Mouse (Mus musculus) cerebellum, adult 9-10 months (tissue): ENCODE measurements around the gene Nceh1.

ENCODE experiments used
- DNase-seq: peaks from one replicate; pipeline ENCODE4 v3.0.0; 2022

Nceh1 gene

GRCm38 (mm10) chr3:27182733-27183600, at the start of gene Nceh1:
Gene Nceh1 (plus strand): TSS chr3:27182965.
- peak; percentile 96 for DNase-seq

DNA sequence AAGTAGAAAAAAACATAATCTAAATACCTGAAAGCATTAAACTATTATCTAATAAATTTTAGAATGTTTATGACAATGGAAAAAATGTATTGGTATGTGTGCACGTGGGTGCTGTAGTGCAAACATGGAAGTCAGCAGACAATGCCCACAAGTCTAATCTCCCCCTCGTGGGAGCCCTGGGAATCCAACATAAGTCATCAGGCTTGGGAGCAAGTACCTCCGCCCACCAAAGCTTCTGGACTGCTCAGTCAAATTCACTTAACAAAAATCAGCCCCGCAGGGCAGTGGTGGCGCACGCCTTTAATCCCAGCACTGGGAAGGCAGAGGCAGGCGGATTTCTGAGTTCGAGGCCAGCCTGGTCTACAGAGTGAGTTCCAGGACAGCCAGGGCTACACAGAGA, 42.7 kb upstream of the Nceh1 start:
- no peak for DNase-seq

GRCm38 (mm10) chr3:27143570-27143969, 39.2 kb upstream of the Nceh1 start:
- DNase-seq: no peak

DNA sequence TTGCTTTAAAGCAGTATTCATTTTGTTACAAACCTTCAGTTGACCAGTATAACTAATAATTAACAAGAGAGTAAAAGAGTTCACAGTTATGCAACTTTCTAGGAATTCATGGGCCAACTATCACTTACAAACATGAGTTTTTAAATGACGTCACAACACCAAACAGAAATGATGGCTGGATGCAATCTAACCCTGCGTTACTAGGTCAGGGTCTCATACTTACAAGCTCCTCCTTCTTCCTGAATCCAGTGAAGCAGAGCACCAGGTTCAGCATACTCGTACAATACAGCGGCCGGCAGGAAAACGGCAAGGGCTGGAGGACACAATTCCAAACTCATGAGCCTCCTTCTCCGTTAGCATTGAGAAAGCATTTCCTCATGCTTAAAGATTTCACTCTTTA, 37.0 kb upstream of the Nceh1 start:
- no peak for DNase-seq

DNA sequence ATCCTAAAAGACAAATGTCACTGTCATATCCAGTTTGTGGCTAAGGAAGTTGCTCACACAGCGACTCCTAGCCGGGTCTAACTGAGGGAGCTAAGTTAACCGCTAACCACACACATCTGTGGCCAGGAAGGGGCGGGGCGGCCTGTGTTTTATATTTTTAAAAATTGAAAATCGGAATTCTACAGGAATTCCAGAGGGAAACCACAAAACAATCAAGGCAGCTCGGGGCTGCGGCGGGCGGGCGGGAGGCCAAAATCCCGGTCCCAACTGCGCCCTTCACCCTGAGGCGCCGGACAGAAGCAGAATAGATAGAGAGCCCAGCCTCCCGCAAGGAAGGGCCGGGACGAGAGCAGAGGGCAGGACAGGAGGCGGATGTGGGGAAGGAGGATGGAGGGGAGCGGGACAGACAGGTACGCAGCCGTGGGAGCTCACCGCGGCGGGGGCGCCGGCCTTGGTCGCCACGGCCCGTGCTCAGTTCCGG, 29.5 kb upstream of the Nceh1 start:
- DNase-seq: no peak

GRCm38 (mm10) chr3:27153701-27154209, 29.0 kb upstream of the Nceh1 start, which contains the start of gene Ect2:
Gene Ect2 (minus strand): TSS chr3:27153878.
- peak; percentile 99 for DNase-seq

GRCm38 (mm10) chr3:27154280-27154679, 28.5 kb upstream of the Nceh1 start:
- no peak for DNase-seq

- DNase-seq: no peak
Measured at GRCm38 (mm10) chr3:27155051-27155855, 27.5 kb upstream of the Nceh1 start.

- no peak for DNase-seq
Measured at GRCm38 (mm10) chr3:27155856-27156593, 26.7 kb upstream of the Nceh1 start.

DNA sequence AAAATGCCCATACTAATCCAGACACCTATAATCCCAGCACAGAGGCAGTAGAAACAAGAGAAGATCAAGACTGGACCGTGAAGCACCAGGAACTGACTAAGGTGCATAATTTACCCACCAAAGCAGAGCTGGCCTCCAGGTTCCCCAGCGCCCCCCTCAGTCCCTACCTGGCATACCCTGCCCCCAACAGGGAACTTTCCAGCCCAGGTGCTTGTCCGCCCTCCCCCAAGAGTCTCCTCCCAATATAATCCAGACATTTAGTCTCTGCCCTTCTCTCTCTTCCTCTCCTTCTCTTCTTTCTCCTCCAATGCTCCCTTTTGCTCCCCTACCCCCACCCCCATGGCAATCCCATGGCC, 26.2 kb upstream of the Nceh1 start:
- DNase-seq: no peak

DNA sequence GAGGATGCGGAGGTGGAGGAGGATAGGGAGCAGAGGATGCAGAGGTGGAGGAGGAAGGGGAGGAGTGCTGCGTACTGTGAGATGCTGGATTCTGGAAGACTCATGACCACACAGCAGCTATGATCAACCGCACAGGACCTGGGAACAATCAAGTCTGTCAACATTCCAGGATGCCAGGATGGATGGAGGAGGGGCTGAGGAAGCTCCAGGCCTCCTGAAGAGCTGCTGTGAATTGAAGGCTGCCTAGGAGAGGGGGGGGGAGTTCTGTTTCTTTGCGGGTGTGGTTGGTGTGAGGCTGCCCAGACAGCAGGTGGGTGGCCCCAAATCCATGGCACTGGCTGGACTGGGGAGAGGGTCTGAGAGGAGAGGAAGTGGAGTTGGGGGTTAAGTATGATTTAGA, 23.9 kb upstream of the Nceh1 start:
- no peak for DNase-seq

DNA sequence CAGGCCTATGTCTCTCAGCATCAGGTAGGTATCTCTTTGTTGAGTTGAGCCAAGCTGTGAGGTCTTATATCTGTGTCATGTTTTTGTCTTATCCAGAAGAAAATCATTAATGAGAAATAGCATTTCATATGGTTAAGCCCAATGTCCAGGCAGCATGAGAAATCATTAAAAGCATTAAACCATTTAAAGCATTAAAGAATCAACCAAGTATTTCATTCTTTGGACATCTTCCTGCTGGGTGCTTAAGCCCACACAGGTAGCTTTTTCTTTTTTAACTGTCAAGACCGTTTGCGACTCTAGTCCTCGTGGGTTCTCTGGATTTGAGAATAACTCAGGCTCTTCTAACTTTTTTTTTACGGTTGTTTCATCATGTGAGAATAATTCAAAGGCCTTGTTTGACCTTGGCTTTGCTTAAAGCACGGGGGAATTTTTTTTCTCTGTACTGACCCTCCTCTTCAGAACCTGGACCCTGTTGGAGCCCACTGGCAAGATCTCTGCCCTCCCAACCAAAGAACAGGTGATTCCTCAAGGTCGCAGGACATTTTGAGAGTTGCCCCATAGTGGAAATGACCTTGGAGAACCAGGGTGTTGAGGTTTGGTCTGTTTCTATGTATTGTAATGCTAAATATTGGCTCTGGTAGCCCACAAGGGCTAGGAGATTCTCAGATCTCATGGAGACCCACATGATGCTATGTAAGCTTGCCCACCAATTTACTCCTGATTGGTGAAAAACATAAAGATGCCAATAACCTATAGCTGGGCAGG, 20.9 kb upstream of the Nceh1 start:
- no peak for DNase-seq

GRCm38 (mm10) chr3:27162410-27162804, 20.4 kb upstream of the Nceh1 start:
- DNase-seq: no peak

DNA sequence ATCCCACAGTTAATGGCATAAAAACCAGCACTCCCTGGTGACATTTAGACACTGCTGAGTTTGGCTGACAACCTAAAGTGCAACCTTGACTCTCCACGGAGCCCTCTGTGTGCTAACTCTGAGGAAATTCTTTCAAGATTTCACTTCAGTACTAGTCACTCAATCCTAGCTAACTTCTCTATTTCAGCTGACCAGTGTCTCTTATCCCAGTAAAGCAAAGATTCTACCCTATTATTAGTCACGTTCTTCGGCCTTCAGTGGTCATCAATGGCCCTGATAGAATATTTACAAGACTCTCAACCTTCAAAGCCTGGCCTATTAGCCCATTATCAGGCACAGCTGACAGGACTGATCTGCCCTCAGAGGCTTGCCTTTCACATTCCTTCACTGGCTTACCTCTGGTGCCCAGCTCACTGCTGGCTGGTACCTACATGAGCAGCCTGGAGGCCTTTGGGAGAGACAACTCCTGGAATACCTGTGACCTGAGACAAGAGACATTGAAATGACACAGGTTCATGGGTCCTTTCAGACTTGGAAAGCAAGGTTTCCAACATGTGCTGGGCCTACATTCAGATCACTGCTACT, 17.2 kb upstream of the Nceh1 start:
- no peak for DNase-seq

GRCm38 (mm10) chr3:27170257-27170656, 12.5 kb upstream of the Nceh1 start:
- no peak for DNase-seq

GRCm38 (mm10) chr3:27179711-27180110, 3.1 kb upstream of the Nceh1 start:
- no peak for DNase-seq

DNA sequence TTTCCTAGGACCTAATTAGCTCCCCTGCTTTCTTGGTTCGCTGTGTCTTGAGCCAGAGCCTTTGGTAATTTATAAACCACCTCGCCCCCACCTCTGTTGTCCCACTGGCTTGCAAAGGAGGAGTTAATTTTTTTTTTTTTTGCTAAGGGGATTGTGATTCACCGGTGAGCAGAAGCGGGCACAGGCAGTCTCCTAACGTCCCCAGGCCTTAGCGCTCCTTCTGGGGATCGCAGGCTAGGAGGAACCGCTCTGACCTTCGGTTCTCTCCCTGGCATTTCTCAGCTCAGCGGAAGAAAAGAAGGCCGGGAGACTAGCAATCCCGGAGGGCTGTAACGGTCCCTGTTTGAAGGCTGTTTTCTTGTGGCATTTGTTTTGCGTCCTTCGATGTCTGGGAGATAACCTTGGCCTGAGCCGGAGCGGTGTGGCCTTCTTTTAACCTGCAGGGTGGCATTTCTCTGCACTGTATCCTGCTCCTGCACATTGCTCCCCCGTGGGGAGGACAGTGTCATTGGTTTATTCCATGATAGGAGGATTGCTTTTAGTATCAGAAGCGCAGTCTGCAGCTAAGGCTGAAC, 923 bp downstream of the Nceh1 start:
- DNase-seq: peak; percentile 76

DNA sequence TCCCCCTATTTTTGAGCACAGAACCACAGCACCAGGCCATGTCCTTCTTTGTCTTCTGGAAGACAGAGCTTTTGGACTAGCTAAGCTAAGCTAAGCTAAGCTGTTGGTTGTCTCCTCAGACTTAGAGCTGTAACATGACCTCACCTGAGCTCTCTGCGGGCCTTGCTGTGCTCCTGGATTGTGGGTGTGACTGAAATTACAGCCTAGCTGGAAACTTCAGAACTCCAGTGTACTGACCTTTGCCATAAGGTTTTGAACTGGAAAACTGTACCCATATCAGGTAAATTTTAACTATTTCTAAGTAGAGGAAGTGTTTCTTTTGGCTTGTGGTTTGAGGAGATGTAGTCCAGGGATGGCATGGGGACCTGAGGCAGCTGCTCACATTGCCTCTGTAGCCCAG, 5.6 kb downstream of the Nceh1 start:
- DNase-seq: no peak

DNA sequence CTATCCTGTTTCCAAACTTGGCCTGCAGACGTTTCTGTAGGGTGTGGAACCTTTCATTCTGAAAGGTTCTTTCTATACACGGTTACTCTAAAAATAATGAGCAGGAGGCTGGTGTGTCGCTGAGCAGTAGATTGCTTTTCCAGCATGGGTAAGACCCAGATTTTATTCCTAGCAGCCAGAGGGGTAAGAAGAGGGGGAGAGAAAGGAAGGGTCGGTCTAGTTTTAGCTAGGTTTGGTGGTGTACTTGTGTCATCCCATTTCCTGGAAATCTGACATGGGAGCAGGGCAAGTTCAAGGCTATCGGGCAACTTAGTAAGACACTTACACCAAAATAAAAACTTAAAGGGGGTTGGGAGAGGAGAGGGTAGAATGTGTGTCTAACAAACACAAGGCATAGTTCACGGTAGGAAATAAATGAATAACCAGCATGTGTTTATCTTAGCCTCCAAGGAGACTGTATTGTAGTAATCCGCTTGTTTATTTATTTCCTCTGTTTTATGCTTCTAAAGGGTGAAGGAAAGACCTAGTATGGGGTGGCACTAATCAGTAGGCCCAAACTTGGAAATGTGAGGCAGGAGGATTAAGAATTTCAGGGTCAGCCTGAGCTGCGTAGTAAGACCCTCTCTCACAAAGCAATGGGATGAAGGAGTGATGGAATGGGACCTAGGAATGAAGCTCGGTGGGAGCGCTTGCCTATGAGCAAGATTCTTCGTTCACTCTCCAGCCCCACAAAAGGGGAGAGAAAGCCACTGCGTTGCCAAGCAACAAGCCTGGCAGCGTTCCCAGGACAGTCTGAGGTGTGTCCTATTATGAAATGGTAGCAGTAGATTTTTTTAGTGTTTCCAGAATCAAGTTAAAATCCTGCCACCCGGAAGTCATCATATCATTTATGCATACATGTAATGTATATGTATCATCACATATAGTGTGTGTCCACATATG, 6.8 kb downstream of the Nceh1 start:
- DNase-seq: peak; percentile 59

DNA sequence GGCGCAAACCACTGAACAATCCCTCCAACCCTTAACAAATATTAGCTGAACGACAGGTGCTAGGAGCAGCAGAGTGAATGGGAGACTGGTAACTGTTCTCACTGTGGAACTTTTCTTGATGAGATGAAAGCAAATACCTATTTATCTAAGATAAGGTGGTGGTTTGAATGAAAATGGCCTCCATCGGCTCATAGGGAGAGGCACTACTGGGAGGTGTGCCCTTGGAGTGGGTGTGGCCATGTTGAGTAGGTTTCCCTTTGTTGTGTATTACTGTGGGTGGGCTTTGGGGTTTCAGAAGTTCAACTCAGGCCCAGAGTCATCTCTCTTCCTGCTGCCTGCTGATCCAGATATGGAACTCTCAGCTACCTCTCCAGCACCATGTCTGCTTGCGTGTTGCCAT, 8.1 kb downstream of the Nceh1 start:
- no peak for DNase-seq
